Mouse (Mus musculus): Measurements from ENCODE around the gene Fam198b.

GRCm38 (mm10) chr3:79980714-79981113 is 96.4 kb downstream of the Fam198b start:
- TF ChIP-seq POLR2A (IDR thresholded peaks at IDR 0.05; ENCODE audit: insufficient read depth, low read depth, low read length), result no peak
- no peak for TF ChIP-seq CTCF (IDR thresholded peaks at IDR 0.05; ENCODE audit: insufficient read depth, low read depth, low read length)

Data from olfactory bulb, adult 2 months (tissue).